Mouse (Mus musculus) common myeloid progenitor, adult 5-6 weeks (primary cell): Measurements from ENCODE around the gene Ccdc182. TPM values are rescaled to one million over a fixed set of nuclear protein-coding genes. Genes with fewer than 3 reads are reported as not detected.

Source experiments
- ATAC-seq: replicated peaks from 2 replicates; pipeline ENCODE4 v1.8.0; 2016; ENCODE audit warnings: low read depth, mild to moderate bottlenecking, moderate TSS enrichment, inconsistent platforms; ENCODE audit not compliant: poor library complexity, severe bottlenecking
- total RNA-seq: library from RNA; stranded (forward); fragments of 200-1000, 187-1606 nt; gene quantifications from 2 replicates; pipeline ENCODE4 v1.2.3, GENCODE M21; 2017

Gene Ccdc182
- total RNA-seq, 1 experiment from 2014 or later: not detected

GRCm38 (mm10) chr11:88314471-88314870, 20.6 kb downstream of the Ccdc182 start:
- ATAC-seq: no peak

- ATAC-seq: peak; percentile 23
Observed at GRCm38 (mm10) chr11:88315393-88315792, 21.5 kb downstream of the Ccdc182 start.

DNA sequence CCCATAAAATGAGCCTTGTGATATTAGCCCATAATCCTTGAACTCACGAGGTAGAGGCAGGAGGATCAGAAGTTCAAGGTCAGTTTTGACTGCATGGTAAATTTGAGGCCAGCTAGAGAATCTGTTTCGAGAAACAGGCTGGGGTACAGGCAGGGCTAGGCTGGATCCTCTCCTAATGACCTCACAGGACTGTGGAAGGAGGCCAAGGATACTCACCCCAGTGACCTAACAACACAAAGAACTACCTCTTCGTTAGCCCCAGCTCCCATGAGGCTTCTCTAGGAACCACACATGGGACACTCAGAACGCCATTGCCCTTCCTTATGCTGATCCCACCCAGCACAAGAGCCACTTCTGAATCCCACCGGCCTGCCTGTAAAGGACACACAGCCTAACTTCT, 25.0 kb downstream of the Ccdc182 start:
- no peak for ATAC-seq

DNA sequence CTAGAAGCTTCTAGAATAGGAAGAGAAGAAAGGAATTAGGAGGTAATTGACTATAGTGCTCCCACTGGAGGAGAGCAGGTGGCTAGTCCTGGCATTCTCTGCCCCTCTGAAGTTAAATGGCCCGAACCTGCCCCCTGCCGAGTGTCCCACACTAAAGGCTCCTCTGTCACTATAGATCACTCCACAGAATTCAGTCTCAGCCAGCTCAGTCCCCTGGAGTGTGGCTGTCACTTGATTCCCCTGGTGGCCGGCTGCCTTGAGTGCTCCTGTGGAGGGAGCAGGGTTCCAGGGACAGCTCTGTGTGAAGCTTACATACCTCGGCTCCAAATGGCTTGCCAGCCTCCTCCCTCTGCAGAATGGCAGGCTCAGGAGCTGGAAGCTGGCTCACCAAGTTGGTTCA, 33.2 kb downstream of the Ccdc182 start:
- ATAC-seq: no peak

- no peak for ATAC-seq
Observed at GRCm38 (mm10) chr11:88328813-88329595, 35.1 kb downstream of the Ccdc182 start.

DNA sequence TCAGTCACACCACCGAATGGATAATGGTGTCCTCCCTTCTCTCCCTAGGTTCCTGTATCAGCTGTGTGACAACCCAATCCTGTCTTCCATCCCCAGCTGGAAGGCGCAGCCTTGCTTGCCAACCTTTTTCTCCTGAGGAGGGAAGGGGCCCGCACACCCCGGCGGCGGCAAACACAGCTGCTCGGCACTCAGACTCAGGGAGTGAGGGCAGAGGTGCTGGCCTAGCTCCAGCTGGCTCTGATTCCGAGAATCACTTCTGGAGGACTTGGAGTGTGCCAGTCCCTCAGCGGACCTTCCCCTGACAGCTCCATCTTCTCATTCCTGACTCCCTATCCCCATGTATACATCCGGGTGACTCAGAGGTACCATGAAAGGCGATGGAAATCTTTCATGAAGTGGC, 36.9 kb downstream of the Ccdc182 start:
- ATAC-seq: no peak

- ATAC-seq: no peak
Observed at GRCm38 (mm10) chr11:88331722-88332121, 37.9 kb downstream of the Ccdc182 start.

DNA sequence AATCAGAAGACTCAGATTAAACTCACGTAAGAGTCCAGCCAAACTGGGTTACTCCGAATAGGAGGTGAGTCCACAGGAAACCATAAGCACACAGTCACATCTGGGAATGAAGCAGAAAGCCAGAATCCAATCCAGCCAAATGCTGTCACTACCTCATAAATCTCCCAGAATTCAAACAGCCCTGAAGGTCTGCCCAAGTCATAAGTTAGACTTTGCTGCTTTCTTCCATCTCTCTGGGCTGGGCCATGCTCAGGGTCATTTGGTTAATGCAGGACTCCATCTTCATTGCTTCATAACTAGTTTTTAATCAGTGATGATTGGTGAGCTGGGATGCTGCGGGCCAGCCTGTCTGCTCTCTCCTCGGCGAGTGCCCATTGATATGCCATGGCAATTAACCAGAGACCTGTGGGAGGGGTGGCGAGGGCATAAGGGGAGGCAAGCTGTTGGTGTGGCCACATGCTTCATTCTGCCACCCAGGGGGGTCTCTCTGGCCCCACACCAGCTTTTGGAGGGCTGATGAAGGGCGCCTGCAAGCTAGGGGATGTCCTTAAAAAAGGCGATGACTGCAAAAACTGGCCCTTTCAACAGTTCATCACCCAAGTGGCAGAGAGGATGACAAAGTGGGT, 38.6 kb downstream of the Ccdc182 start:
- ATAC-seq: no peak

DNA sequence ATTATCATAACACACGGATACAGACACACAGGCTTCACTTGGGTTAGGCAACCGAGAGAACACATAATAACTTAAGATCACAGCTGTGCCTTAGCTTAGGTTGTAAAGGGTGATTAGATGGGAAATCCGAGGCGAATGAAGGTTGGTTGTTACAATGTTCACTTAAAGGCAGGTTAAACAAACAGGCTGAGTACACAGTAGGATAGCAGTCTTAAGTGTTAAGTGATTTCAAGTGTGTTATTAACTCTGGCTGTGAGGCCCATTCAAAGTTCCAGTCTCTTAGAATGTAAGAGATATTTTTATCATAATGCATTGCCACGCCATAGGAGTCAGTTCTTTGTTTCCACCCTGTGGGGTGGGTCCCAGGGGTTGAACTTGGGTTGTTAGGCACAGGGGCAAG, 41.0 kb downstream of the Ccdc182 start:
- no peak for ATAC-seq

GRCm38 (mm10) chr11:88337926-88338325, 44.1 kb downstream of the Ccdc182 start:
- no peak for ATAC-seq

Other genes starting within 250 kb of the Ccdc182 start
- gene Srsf1, start 246.7 kb upstream of the Ccdc182 start, total RNA-seq: 612 and 668 TPM in 2 replicates
- 33.8 and 42.6 TPM in 2 replicates for gene Vezf1, start 225.8 kb upstream of the Ccdc182 start, total RNA-seq
- gene Cuedc1, start 196.0 kb upstream of the Ccdc182 start, total RNA-seq: 3.3 and 4.2 TPM in 2 replicates
- gene Mrps23, start 89.7 kb upstream of the Ccdc182 start, total RNA-seq: 49.4 and 78.2 TPM in 2 replicates